Mouse (Mus musculus): ENCODE measurements around the gene Nup210.
A peak's percentile ranks its signal among the peaks of the same experiment; 100 is the strongest.
"Not testable (repeated sequence)": the region's sequence is repeated elsewhere in the genome, so short reads cannot be mapped to it uniquely, and the experiment has no call there.

The Nup210 gene

GRCm38 (mm10) chr6:91139846-91140245 is 23.2 kb upstream of the Nup210 start:
- peak; percentile 28 for DNase-seq (ENCODE audit: low read depth, low spot score)

- no peak for DNase-seq (ENCODE audit: low read depth, low spot score)
Measured at GRCm38 (mm10) chr6:91137343-91137956, 20.8 kb upstream of the Nup210 start.

DNA sequence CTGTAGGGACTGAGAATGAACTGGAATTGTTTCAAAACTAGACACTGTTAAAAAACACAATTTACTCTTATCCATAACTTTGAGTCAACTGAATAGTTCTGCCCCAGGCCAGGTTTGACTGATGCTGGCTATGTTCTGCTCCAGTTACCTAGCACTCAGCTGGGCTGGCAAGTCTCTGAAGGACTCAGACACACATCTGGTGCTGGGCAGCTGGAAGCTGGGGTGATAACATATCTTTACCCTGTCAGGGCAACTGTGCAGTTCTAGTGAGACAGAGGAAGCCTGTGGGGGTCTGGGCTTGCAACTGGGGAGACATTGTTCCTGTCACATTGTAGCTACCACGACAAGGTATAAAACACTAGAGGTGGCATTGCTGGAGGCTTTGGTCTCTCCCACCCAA is 14.2 kb upstream of the Nup210 start:
- no peak for DNase-seq (ENCODE audit: low read depth, low spot score)

DNA sequence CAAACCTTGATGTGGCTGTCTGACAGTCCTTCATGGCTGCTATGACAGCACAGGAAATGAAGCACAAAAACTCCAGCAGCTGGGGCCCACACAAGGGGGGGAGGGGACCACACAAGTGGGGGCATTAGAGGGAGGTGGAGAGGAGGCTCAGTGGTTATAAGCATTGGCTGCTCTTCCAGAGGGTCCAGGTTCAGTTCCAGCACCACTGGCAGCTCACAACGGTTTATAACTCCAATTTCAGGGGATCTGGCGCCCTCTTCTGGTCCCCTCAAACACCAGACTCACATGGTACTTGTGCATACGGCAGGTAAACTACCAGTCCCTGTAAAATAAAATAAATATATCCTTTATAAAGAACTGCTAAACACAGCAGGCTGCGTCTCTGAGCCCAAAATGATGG is 12.4 kb upstream of the Nup210 start:
- DNase-seq (ENCODE audit: low read depth, low spot score) = no peak

DNA sequence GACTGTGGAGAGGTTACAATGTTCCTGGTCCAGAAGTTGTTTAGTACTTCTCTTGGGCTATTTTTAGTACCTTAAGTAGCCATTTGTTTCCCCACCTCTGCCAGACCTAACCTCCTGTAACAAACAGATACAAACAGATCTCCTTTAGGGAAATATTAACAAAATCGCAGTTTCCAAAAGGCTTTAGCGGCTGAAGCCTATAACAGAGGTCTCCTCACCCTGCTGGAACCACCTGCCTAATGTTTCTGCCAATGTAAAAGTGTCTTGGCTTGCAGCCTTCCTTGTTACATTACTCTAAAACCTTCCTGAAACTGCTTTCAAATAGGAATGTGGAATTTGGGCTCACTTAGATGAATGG is 8.6 kb upstream of the Nup210 start:
- no peak for DNase-seq (ENCODE audit: low read depth, low spot score)

DNA sequence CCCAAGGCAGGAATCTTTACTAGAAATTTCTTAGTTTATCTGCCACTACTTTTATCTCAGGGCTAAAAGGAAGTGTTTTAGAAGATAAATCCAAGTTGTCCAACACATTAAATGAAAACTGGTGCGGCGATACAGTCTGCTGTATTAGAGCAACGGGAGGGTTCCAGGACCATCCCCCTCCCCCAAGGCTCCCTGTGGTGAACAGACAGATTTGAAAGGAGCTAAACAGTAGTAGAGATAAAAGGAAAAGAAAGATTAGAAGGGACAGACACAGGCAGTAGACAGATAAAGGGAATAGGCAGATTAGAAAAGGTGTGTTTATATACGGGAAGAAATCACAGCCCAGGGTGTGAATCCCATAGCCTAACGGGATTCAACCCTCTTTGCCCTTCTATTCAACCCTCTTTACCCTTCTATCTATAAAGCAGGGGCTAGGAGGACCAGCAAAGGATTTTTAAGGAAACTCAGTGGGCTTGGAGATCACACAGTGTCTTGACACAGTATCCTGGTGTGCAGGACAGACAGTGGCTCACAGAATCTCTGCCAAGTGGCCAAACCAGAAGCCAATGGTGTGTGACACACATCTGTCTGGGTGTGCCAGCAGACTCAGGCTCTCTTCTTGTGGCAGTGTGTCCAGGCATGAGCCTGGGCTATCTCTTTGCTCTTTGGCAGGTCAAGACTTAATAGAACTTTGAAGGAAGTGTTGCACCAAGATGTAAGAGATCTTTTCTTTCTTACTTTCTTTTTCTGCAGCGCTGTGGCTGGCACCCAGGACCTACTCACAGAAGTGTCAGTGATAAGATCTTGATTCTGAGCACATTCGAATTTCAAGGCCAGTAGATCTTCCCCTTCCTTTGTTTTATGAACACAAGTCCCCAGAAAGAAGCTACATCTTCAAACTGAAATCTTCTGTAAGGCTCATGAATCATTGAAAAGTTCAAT is 7.9 kb upstream of the Nup210 start:
- DNase-seq (ENCODE audit: low read depth, low spot score) = no peak

DNA sequence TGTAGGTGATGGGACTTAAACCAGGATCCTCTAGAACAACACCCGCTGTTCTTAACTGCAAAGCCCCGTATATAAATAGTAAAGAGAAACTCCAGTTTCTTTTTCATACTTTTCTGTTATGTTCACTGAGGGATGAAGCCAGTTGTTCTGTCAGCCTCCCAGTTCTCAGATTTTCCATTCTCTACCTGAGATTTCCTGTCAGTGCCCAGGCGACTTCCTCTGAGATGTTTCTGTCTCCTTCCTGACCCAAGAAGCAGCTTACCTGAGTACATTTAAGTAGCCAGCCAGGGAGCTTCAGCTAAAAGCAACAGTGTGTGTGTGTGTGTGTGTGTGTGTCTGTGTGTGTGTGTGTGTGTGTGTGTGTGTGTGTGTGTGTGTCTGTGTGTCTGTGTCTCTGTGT is 6.8 kb upstream of the Nup210 start:
- no peak for DNase-seq (ENCODE audit: low read depth, low spot score)

- DNase-seq (ENCODE audit: low read depth, low spot score) = not testable (repeated sequence)
Measured at GRCm38 (mm10) chr6:91121089-91121488, 4.5 kb upstream of the Nup210 start.

DNA sequence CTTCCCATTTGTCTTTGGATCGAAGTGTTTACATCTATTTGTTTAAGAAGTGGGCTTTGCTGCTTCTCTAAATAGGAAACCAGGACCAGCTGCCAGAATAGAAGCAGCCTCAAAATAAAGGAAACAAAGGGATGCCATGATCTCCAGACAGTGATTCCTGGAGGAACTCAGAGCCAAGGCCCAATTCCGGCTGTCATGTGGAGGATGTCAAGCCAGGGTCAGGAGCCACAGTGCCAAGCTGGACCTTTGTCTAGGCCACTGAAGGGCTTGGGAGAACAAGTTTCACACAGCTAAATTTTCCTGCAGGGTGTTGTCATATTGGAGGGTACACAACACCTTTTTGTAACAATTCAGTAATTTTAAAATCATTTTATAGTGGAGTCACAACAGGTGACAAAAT is 3.6 kb upstream of the Nup210 start:
- no peak for DNase-seq (ENCODE audit: low read depth, low spot score)

DNA sequence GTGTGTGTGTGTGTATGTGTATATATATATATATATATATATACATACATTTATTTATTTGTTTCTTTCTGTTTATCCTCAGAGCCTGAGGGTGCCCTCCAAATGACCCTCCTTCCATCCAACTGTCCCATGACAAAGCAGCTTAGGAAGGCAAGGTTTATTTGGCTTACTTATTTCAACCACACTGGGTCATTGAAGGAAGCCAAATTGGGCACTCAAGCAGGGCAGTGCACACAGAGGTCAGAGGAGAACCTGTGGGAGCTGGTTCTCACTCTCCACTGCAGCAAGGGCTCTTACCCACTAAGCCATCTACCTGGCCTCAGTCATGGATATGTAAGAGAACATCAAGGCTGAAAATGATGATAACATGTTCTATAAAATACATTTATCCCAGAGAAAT is 1.9 kb upstream of the Nup210 start:
- no peak for DNase-seq (ENCODE audit: low read depth, low spot score)

- no peak for DNase-seq (ENCODE audit: low read depth, low spot score)
Measured at GRCm38 (mm10) chr6:91117149-91117548, 520 bp upstream of the Nup210 start.

GRCm38 (mm10) chr6:91115863-91116243 is 776 bp downstream of the Nup210 start:
- no peak for DNase-seq (ENCODE audit: low read depth, low spot score)

GRCm38 (mm10) chr6:91115158-91115557 is 1.5 kb downstream of the Nup210 start:
- no peak for DNase-seq (ENCODE audit: low read depth, low spot score)

DNA sequence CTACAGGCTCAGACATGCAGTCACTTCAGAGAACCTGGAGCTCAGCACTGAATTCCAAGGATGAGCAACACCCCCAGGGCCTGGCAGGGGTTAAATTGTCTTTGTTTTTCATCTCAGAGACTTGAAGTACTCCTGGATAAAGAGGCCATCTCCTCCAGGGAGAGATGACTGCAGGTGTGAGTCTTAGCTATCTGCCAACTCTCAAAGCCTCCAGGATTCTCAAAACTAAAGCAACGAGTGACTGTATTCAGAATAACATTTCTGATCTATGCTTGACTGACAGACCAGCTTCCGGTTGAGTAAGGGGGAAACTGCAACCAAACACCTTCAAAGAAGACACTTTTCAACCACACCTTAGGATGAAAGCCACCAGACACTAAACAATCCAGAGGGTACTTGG is 1.9 kb downstream of the Nup210 start:
- DNase-seq (ENCODE audit: low read depth, low spot score) = no peak

DNA sequence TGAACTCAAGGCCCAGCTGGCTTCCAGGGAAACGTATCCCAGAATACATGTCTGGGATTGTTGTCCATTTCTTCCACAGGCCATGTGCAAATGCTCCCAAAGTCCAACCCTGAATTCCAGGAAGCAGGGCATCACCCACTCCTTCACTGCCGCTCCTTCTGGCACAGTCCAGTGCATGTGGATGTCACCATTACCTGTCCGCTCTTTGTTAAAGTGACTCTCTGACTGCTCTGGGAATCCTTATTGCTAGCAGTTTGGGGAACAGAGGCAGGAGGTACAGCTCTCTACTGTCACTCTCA is 4.7 kb downstream of the Nup210 start:
- no peak for DNase-seq (ENCODE audit: low read depth, low spot score)

DNA sequence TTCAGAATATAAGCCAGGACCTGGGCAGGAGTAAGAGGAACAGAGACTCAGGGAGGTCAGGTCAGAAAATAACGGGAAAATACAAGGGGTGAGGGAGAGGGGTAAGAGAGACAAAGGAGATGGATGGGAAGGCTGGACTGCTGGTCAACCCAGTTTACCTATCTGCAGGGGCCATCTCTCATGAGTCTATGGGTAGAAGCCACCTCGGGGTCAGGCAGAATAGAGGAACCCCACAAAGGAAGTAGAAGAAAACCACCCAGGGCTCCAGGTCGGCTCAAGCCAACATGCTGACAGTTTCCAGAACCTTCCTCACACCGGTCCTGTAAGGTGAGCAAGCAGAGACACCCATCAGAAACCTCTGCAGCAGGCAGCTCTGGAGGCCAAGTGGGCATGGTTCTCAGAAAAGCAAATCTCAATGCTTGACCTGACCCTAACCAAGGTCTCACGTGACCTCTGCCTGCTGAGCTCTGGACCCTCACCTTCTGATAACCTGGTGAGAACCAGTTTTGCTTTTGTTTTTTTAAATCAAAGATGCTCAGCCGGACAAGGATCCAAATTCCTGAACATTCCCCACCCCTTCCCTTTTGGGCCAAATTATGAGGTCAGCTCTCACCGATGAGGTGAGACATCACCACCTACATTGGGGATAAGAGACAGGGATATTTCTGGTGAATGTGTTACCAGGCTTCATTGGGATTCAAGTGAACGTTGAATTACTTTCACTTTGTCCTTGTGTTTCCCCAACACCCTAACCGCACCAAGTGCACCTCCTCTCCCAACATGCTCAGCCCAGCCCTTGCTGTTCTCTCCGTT is 5.3 kb downstream of the Nup210 start:
- no peak for DNase-seq (ENCODE audit: low read depth, low spot score)

DNA sequence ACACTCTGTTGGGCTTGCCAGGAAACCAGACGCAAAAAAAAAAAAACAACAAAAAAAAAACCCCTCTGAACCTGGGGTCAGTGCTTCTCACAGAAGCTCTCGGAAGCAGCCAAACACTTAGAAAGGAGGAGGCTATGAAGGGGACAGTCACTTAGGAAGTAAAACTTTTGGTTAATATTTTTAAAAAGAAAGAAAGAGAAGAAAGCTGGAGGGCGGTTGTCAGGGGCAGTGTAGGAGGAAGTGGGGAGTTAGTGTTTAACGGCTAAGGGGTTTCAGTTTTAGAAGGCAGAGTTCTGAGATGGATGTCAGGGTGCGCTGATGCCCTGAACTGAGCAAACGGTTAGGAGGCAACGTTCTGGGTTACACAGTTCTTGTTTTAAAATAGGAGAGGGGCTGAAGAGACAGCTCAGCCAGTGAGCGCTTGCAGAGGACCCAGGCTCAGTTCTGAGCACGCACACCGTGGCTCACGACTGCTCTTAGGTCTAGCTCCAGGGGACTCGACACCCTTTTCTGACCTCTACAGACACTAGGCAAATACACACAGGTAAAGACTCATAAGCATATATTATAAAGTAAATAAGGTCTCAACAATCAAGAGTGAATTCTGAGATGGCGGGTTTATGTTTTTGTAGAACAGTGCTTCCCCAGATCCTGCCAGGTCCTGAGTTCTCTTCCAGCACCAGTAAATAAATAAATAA is 6.2 kb downstream of the Nup210 start:
- no peak for DNase-seq (ENCODE audit: low read depth, low spot score)

- DNase-seq (ENCODE audit: low read depth, low spot score) = no peak
Measured at GRCm38 (mm10) chr6:91109489-91109888, 7.1 kb downstream of the Nup210 start.

DNA sequence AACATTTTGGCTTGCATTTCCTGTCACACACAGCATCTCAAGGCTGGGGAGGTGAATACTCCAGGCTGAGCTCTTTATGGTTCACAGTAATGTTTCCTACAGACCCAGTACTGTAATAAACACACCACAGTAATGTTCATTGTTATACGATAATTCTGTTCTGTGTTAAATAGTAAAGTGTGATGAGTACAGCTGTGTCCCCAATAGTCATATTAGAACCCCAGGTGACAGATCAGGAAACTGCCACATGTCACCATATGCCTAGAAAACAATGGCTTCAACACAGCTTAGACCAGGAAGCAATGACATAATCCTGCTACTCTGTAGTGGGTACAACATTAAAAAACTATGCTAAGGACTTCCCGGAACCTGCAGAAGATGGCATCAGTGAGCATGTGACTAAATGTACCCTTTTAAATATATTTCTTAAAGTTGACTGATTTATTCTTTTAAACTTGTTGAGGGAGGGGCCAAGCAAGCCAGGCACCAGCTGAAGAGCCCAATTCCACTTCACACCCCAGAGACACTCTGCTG is 7.6 kb downstream of the Nup210 start:
- DNase-seq (ENCODE audit: low read depth, low spot score) = no peak

- no peak for DNase-seq (ENCODE audit: low read depth, low spot score)
Measured at GRCm38 (mm10) chr6:91108301-91108916, 8.2 kb downstream of the Nup210 start.

DNA sequence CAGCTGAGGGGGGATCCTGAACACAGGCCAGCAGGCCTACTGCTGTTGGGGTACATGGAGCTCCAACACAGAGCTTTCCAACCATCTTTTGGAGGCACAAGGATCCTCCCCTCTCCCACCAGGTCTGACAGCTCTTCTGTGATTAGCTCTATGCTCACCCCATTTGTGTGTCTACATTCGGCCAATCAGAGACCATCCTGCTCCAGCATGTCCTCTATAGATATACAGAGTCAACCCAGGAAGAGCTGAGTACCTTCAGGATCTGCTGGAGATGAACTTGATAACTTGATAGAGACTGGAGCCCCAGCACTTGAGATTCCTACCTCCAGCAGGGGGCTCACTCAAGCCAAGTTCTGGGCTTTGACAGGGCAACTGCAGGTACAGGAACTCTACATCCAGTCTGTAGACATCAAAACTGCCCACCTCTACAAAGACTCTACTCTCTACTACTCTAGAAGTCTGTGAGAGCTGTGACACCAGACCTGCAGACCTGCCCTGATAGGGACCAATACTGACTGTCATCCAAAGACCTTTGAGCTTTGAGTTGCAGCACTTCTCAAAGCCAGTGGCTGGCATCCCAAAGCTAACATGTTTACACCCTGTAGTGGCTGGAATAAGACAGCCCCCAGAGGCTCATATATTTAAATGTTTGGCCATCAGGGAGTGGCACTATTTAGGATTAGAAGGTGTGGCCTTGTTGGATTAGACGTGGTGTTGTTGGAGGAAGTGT is 11.1 kb downstream of the Nup210 start:
- DNase-seq (ENCODE audit: low read depth, low spot score) = no peak

All from WW6 (cell line).